Mouse (Mus musculus): ENCODE results near the gene Ift22. TPM values are rescaled to one million over a fixed set of nuclear protein-coding genes. Genes with fewer than 3 reads are reported as not detected.

The Ift22 gene
- total RNA-seq (2021) = 1 to 10 TPM; 4.2 to 5.9 TPM
- long read RNA-seq, experiment 1, partial matches to known transcripts = 2 of 5 reads
- long read RNA-seq, experiment 1, other reads (novel, unspliced or antisense) = 0 of 5 reads
- long read RNA-seq, experiment 2, partial matches to known transcripts = 0 of 5 reads
- long read RNA-seq, experiment 2, other reads (novel, unspliced or antisense) = 1 of 5 reads

GRCm38 (mm10) chr5:136907991-136908857 is at the start of gene Ift22:
Ift22 (plus strand) TSS chr5:136908150.
- peak; percentile 83 to 88 for DNase-seq
- intact Hi-C loops (cut with DNase I) = no loop called here

- intact Hi-C loops (cut with DNase I) = no loop called here
- DNase-seq = no peak
Observed at GRCm38 (mm10) chr5:136861191-136861940, 46.6 kb upstream of the Ift22 start.

GRCm38 (mm10) chr5:136862806-136863205 is 45.1 kb upstream of the Ift22 start:
- DNase-seq = no peak
- intact Hi-C loops (cut with DNase I) = no loop called here

- no peak for DNase-seq
- intact Hi-C loops (cut with DNase I) = no loop called here
Observed at GRCm38 (mm10) chr5:136863276-136863675, 44.7 kb upstream of the Ift22 start.

GRCm38 (mm10) chr5:136863961-136864674 is 43.8 kb upstream of the Ift22 start:
- intact Hi-C loops (cut with DNase I) = no loop called here
- DNase-seq = peak in 1 of 2 experiments; percentile 34

GRCm38 (mm10) chr5:136867706-136868105 is 40.2 kb upstream of the Ift22 start:
- intact Hi-C loops (cut with DNase I) = no loop called here

GRCm38 (mm10) chr5:136869451-136870114 is 38.4 kb upstream of the Ift22 start:
- intact Hi-C loops (cut with DNase I) = no loop called here
- DNase-seq = peak in 1 of 2 experiments; percentile 37

More at GRCm38 (mm10) chr5:136867706-136868105, 40.2 kb upstream of the Ift22 start:
- no peak for DNase-seq

GRCm38 (mm10) chr5:136872417-136872816 is 35.5 kb upstream of the Ift22 start:
- DNase-seq = no peak
- intact Hi-C loops (cut with DNase I) = no loop called here

- no peak for DNase-seq
- intact Hi-C loops (cut with DNase I) = no loop called here
Observed at GRCm38 (mm10) chr5:136874271-136874670, 33.7 kb upstream of the Ift22 start.

- intact Hi-C loops (cut with DNase I) = loop anchor here (10.0 kb wide), 1 partner anchor 455 kb away; no protein-coding TSS in a partner anchor
- no peak for DNase-seq
Observed at GRCm38 (mm10) chr5:136880101-136880500, 27.8 kb upstream of the Ift22 start.

GRCm38 (mm10) chr5:136881380-136882009 is 26.5 kb upstream of the Ift22 start:
- intact Hi-C loops (cut with DNase I) = loop anchor here (1.0 to 10.0 kb wide), 3 partner anchors 41 to 457 kb away; no protein-coding TSS in a partner anchor
- peak; percentile 74 to 80 for DNase-seq

- DNase-seq = peak in 1 of 2 experiments; percentile 23
Observed at GRCm38 (mm10) chr5:136882055-136882787, 25.7 kb upstream of the Ift22 start.

GRCm38 (mm10) chr5:136882788-136883439 is 25.0 kb upstream of the Ift22 start, which contains the start of gene Col26a1:
Col26a1 (minus strand) TSS chr5:136883209.
- peak in 1 of 2 experiments; percentile 30 for DNase-seq
- intact Hi-C loops (cut with DNase I) = loop anchor here (10.0 kb wide), 1 partner anchor 458 kb away; no protein-coding TSS in a partner anchor

More at GRCm38 (mm10) chr5:136882055-136882787, 25.7 kb upstream of the Ift22 start:
- intact Hi-C loops (cut with DNase I) = loop anchor here (10.0 kb wide), 1 partner anchor 457 kb away; no protein-coding TSS in a partner anchor

- intact Hi-C loops (cut with DNase I) = loop anchor here (10.0 kb wide), 1 partner anchor 462 kb away; no protein-coding TSS in a partner anchor
- DNase-seq = no peak
Observed at GRCm38 (mm10) chr5:136886957-136887356, 21.0 kb upstream of the Ift22 start.

GRCm38 (mm10) chr5:136888539-136889355 is 19.2 kb upstream of the Ift22 start:
- intact Hi-C loops (cut with DNase I) = loop anchor here (10.0 kb wide), 1 partner anchor 464 kb away; no protein-coding TSS in a partner anchor

GRCm38 (mm10) chr5:136894840-136895528 is 13.0 kb upstream of the Ift22 start:
- DNase-seq = no peak
- intact Hi-C loops (cut with DNase I) = no loop called here

More at GRCm38 (mm10) chr5:136888539-136889355, 19.2 kb upstream of the Ift22 start:
- DNase-seq = no peak
